Mouse (Mus musculus): ENCODE results near the gene Lcmt1.

Gene Lcmt1

DNA sequence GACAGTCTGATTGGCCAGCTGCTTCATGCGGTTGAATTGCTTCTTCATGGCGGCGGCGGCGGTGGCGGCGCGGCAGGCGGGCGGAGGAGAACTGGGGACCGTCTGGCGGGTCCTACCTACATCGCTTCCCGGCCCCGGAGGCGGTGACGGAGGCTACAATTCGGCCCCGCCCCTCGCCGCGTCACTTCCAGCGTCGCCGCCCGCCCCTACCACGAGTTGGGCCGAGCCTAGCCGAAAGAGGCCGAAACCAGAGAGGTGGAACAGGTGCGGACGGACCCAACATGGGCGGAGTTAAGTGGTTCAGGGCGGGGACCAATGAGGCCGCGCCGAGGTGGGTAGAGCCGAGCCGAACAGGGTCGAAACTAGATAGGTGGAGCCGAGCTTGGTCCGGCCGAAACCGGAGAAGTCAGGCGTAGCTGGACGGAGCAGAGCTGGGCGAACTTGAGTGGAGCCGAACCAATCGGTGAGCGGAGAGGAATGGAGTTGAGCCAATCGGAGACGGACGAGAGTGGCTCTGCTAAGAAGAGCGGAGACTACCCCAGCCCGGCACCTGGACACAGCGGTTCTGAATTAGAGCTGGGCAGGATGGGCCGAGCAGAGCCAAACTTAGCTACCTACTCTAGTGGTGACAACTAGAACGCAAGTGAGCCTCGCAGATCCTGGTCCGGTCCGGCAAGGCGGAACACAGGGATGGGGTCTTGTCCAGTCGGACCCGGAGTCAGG lies at the start of gene Lcmt1, which contains the start of gene Arhgap17:
Gene Lcmt1 (plus strand): TSS at position 26 of the 723 bp plus-strand sequence.
Gene Arhgap17 (minus strand): TSS at position 157 of the 723 bp plus-strand sequence.
- peak; percentile 98 to 99 for DNase-seq

DNA sequence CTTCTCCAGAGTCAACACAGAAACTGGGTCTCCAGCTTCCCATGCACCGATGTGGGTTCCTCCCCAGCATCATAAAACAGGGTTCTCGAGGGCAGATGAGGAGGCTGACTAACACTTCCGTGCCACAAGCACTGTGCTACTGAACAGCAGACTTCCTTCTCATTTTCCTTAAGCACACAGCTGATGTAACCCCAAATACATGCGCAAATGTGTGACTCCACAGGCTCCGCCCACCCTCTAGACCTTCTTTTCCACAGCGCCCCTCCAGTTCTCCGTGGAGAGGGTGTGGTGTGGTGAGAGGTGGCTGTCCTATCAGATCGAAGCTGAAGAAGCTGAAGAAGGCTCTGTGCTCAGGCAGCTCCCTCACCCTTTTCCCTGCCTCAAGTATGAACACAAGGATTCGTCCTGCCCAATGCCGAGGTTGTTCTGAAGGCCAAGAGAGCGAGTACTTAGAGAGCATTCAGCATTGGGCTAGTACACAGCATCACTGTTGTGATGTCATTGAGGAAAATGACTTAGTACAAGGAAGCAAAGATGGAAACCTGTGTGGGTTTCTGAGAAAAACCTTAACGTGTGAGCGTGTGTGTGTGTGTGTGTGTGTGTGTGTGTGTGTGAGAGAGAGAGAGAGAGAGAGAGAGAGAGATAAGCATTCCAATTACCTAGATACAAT lies 47.0 kb upstream of the Lcmt1 start:
- DNase-seq = no peak

DNA sequence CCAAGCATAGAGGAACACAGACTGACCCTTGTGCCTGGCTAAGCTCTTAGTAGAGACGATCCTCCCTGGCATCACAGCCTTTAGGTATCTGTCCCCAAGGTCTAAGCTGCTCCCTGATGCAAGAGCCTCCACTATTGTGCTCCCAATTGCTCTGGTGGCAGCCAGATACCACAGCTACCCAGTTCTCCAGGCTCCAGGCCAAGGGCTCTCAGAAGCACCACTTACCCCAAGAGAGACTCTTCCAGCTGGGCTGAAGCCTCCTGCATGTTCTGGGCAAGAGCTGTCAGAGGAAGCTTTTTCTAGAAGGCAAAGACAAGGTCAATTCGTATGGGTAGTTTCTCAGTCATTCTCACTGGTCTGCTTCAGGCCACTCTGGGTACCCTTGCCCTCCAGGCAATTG lies 46.2 kb upstream of the Lcmt1 start:
- no peak for DNase-seq

DNA sequence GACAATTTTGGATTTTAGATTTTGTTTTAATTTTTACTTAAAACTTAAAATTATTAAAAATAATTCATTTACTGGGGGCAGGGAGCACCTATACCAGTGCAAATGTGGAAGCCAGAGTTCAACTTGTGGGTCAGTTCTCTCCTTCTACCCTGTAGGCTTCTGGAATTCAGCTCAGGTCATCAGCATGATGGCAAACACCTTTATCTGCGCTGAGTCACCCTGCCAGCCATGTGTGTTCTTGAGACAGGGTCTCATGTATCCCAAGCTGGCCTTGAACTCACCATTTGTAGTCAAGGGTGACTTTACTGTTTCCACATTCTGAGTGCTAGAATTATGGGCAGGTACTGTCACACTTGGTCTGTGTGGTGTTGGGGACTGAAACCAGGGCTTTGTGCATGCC lies 45.5 kb upstream of the Lcmt1 start:
- DNase-seq = no peak

DNA sequence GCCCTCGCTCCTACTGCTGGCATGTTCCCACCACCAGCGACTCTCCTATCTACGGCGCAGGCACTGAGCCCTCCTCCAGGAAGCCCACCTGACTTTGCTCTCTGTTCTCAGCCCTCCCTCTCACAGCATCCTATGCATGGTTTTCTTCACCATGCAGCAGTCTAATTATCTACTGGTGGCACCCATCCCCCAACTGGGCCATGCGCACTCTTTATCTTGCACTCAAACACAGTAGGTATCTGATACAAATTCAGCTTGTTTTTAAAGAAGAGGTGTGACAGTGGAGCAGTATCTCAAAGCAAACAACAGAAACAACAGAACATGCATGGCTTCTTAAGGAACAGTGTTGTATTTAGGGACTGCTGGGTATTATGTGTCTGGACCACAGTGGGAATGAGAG lies 43.5 kb upstream of the Lcmt1 start:
- no peak for DNase-seq

DNA sequence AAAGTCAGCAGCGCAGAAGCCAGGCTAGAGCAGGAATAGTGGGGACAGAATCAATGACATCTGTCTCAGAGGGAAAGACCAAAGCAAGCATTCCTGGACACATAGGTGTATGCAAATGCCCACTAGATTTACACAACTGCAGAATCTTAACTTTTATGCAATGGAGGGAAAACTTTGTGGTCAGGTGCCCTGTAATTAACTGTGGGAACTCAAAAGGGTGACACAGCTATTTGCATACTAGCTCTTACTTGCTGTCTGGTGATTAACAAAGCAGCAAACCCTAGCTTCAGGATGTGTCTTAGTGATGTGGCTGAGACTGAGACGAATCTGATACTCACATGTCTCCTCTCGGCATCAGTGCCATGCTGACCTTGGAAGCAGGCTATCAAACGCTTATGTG lies 42.7 kb upstream of the Lcmt1 start:
- DNase-seq = no peak

DNA sequence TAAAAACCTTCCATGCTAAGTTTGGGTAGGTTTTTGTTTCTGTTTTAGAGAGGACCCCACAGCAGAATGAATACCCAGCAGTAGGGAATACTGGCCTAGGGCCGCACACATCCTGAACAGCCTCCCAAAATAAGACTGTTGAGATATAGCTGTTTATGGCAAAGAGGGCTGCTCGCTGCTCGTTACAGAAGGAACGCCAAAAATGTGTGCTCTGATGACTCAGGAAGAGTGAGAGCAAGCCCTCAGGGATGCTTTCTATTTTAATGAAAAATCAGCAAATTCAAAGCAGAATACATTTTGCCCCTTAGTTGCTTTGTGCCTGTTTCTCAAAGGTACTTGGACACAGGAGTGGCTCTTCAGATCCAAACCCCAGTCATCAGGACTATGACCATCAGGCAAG lies 41.7 kb upstream of the Lcmt1 start:
- no peak for DNase-seq

DNA sequence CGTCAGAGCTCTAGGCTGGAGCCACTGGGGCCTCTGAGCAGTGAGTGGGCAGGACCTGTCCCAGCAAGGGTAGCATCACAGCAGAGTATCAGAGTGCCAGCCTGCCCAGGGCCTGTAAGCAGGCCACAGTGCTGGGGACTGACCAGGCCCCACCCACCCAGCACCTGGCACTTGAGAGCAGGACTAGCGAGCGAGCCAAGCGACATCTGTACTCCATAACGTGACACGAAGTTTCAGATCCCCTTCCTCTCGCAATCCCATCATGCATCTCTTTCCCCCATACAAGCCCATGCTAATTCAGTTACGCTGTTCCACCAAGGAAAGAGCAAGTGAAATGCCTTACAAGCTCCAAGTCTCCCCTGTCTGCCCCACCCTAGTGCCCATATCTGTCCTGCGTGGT lies 39.1 kb upstream of the Lcmt1 start:
- DNase-seq = no peak

DNA sequence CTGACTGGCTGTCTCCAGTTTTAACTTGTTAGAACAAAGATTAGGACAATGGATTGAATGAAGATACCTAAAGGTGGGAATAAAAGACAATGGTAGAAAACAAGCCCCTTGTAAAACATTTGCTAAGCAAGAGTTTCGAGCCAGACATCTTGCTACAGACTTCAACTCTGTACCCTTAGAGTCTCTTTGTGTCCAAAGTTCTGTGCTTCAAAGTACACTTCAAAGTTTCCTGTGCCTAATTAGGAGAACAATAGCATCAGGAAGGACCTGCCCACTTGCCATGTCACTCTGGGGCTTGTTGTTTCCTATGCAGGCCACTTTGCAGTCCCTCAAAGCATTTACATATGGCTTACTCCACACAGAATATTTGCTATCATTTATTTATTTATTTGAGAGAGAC lies 33.3 kb upstream of the Lcmt1 start:
- no peak for DNase-seq

DNA sequence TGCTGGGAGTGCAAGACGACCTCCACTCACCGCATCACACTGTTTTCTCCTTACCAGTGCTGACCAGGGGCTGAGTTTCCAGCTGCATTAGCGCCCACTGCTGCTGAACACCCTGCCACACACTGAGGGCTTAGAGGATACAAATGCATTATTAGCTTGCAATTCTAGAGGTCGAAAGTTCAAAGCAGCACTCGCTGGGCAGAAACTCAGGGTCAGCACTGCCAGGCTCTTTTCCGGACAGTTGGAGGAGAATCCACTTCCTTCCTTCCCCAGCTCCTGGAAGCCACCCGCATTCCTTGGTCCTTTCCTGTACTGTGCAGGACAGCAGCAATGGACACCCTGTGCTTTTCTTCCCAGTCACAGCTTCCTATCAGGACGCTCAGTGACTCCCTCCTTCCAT lies 31.2 kb upstream of the Lcmt1 start:
- no peak for DNase-seq

DNA sequence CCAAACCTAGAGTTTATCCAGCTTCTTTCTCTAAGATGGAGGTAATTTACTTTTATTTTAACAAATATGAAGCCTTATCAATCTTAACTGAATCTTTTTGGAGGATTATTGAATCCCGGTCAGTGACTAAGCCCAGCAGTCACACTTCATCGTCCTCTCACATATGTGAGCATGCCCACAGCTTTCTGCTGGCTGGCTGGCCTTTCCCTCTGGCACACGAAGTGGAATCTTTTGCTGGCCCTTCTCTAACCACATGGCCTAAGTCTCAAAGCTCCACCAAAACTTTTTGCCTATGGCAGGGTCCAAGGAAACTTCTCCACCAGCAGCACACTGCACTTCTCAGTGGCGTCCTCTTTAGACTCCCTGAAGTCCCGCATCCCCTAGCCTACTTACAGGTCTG lies 27.7 kb upstream of the Lcmt1 start:
- DNase-seq = no peak

DNA sequence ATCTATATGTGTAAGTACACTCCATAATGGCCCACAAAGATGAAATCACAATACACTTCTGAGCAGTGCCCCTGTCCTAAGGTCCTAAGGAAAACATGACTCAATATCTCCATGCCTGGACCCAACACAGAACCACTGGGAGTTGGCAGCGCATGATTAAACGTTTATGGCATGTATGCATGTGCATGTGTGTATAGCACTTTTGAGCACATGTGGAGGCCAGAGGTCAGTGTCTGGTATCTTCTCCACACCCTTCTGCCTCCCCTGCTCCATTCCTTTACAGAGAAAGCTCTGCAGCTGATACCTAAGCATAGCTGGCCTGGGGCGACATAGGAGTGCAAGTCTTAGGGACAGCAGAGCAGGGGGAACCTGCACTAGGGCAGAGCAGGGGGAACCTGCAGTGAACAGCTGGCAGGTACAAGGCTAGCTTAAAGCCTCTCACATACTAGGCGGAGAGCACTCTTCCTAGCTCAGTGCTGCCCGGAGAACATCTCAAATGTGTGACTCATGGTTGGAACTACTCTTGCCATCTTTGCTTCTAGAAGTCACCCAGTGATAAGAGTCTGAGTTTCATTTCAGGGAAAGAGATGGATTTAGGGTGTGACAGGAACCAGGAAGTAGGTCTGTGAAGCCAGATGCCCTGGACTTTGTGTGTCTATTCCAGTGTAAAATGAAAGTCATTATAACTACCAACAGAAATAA lies 25.4 kb upstream of the Lcmt1 start:
- no peak for DNase-seq

DNA sequence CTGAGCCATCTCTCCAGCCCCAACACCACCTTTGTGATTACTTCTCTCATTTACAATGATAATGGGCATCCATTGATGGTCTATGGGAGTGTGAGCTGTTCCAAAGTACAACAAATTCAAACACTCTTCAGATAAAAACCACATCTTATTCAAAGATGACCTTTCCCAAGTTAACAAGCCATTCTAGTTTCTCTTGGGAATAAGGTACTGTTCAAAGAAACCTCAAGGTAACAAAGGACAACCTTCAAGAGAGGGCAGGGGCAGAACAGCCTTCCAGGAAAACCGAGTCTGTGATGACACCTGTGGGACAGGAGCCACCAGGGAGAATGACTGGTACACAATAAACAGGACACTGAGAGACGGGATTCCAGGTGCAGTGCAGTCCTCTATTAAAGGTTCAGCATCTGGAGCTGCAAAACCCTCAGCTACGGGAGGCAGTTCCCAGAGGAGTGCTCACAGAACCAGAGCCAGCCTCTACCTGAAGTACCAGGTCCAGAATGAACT lies 24.5 kb upstream of the Lcmt1 start:
- DNase-seq = no peak

DNA sequence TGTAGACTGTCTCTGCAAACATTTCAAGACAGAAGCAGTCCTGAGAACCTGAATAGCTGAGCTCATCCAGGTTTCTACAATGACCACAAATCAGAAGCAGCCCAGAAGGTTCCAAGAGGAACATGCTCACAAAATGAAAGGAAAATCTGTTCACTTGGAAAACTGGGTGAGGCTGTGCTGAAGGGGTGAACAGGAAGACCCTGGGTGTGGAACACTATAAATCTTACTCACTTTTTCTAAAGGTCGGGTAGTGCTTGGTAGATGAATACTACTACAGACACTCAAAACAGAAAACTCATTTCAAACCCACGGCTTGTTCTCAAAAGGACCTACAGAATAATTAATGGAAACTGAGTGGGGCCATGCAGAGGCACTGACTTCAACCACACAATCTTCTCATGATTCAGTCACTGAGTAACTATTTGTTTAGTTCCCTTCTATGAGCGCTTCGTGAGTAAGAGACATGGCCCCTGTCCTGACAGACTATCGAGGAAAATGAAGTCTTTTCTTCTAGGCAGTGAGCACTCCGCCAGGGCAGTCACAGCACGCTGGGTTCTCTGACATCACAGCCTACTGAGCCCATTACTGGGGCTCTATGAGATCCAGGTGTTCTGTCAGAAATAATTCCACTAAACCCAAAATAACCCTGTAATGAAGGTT lies 22.8 kb upstream of the Lcmt1 start:
- DNase-seq = no peak

DNA sequence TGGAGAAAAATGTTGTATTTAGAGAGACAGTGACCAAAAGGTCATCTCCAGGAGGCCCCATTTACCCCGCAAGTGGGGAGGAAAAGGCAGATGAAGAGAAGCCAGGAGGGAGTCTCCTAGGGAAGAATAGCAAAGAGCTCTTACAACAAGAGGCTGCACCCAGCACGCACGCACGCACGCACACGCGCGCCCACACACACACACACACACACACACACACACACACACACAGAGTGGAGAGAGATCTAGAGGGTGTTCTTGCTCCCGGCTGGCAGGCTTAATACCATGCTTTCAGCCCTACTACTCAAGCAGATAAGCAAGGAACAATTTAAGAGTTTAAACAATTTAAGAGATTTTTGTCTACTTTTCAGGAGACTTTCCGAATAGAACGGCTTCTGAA lies 19.8 kb upstream of the Lcmt1 start:
- no peak for DNase-seq

DNA sequence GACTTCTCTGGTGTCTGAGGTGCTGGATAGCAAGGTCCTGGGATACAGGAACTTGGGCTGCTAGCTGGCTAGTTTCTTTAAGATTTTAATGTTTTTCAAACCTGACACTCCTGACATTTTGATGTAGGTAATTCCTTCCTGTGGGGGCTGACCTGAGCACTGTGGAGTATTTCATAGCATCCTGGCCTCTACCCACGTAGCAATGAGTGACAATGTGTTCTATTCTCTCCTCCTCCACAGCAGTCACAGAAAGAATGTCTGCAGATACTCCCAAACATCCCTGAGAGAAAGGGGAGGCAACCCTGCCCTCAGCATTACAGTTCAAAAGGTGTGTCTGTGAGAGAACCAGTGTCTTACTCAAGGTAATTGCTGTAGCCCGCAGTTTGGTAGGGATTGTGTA lies 19.3 kb upstream of the Lcmt1 start:
- DNase-seq = no peak

DNA sequence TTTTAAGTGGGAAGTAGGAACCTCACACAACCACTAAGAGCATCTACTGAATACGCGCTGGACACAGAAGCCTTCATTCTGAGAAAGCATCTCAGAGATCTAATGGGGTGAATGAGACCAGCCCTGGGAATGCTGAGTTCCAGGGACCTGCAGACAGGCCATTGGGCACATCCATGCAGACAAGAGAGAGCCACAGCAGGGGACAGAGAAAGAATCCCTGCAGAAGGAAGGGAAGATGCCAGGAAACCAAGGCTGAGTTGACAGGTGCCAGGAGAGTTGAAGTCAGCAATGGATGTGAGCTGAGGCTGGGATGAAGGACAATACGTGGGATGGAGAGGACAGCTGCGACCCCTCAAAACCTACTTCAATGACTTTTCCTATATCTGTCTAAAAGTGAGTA lies 16.5 kb upstream of the Lcmt1 start:
- DNase-seq = peak in 1 of 2 experiments; percentile 40

DNA sequence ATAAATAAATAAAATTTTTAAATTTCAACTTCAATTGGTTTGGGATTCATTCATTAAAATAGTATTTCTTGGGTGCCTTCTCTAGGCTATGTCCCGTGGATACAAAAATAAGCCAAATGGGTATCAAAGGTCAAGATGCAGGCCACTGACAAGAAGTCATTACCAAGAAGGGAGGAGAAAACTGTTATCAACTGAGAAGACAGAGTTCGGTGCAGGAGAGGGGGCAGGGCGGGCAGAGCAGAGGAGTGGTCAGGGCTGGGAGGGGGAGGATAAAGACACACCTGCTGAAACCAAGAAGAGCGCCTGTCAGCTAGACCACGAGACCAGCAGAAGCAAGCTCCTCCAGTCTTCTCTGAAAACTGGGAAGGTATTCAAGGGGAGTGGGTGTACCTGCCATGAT lies 15.7 kb upstream of the Lcmt1 start:
- no peak for DNase-seq

DNA sequence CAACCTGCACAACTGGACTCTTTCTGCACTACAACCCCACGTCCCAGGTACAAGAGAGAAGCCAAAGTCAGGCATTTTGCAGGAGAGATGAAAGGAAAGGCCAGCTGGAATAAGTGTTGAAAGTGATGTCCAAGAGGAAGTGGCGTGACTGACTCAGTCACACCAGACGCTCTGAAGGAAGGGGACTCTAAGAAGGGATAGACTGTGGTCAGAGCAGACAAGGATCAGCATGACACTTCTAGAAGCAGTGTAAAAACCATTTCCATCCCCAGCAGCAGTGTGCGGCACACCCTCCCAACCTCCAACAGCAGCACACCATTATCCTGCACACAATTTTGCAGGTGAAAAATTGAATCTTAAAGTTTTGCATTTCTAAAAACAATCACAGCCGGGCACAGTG lies 15.2 kb upstream of the Lcmt1 start:
- DNase-seq = no peak

DNA sequence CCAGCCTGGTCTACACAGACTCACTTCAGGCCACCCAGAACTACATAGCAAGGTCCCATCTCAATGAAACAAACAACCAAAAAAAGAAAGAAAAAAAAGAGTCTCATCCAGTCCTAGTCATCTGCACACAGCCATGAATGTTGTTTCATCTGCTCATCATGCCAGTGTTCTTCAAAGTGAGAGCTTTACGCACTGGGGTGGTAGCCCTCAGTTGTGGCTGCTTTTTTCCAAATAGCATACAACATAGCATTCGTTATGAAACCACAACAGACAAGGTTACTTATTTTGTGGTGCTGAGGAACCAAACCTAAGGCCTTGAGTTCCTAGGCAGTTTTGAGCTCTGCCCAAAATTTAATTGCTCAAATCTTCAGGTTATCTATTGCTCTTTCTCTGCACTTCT lies 14.7 kb upstream of the Lcmt1 start:
- DNase-seq = no peak

DNA sequence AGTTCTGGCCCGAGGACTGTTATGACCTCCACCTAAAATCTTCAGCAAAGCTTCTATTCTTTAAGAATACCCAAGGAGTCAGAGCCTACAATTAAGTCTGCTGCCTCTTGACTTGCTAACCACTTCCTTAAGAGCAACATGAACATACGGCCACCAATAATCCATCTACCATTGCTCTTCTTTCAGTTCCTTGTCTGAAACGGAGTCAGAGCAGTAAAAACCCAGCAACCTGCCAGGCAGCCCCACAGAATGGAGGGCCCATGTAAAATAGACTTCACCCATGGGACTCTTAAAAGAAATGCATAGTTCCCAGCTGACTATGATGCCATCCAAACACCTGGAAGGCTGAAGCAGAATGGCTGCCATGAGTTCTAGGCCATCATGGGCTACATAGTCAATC lies 13.4 kb upstream of the Lcmt1 start:
- DNase-seq = no peak

DNA sequence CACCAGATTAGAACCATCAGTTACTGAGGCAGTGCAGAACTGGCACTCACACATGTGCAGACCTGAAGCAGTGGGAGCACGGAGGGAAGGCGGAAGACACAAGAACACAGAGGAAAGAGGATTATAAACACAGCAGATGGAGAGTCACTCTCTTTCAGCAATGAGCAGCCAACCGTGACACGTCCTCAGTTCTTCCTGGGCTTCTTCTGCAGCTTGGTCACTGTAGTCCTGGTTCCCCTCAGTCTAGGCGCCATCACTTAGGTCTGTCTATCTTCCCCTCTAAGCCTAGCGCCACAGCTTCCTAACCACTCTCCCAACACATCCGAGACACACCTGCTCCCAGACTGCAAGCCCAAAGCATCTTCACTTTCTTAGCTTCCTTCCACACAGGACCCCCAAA lies 10.5 kb upstream of the Lcmt1 start:
- DNase-seq = peak; percentile 60 to 73

DNA sequence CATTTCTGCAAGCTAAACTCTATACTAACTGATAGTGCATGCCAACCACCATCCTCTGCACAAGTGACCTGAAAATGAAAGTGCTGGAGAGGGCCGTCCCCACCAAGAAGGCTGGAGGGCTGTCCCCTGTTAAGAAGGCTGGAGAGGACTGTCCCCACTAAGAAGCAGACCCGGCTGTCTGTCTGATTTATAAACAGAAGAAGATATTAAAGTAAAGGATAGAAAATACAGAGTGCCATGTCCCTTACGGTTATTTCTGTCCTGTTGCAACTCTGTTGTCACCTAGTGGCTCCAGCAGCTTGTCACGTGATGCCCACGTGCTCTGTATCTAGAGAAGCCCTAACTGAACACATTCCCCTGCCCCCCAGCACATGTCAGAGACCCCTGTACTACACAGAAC lies 9.4 kb upstream of the Lcmt1 start:
- no peak for DNase-seq

All from cerebellum, adult 18-20 months (tissue).